Mouse (Mus musculus): ENCODE measurements around the gene Fcnb. TPM values are rescaled to one million over a fixed set of nuclear protein-coding genes. Genes with fewer than 3 reads are reported as not detected.

Fcnb gene
- total RNA-seq, 2 experiments from 2014 or later, result not detected

DNA sequence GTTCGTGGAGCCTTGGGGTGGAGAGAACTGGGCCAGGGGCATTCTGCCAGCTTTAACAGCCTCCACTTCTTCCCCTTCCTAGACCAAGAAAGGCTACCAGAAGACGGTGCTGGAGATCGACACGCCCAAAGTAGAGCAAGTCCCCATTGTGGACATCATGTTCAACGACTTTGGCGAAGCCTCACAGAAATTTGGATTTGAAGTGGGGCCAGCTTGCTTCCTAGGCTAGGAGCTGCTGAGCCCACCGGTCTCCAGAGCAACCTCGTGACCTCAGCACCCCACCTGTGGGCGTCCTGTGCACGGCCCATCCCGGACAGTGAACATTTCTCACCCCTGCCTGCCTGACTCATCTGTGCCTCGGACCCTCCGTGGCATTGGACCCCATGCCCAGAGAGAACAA, 47.9 kb downstream of the Fcnb start:
- intact Hi-C loops (cut with DNase I), result no loop called here
- DNase-seq (ENCODE audit: low spot score), result no peak

DNA sequence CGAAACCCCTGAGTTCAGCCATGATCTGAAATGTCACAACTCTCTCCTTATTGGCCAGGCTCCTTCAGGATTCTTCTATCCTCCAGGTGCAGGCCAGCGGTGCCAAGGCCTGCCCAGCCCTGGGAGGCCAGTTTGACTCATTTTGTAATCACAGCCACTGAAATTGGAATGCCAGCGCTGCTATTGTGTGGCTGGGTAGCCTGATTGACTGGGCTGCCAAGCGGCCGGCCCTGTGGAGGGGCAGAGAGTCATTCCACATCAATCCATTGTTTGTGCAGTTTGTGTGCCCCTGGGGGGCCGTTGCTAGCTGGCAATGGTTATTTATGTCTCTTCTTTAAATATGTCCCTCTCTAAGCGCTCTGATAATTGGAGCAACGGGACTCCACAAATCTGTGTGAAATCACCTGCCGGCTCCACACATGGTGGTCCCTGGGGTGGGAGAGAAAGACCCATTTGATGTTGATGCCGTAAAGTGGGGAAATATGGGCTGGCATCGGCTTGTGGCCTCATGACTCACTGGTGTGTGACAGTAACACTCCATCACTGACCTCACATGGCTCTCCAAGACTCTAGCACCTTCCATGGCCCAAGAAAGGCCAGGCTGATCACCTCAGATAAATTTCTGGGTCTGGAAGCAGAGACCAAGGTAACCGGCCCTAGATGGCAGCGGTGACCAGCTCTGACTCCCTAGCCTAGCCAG, 50.5 kb downstream of the Fcnb start:
- intact Hi-C loops (cut with DNase I), result no loop called here
- no peak for DNase-seq (ENCODE audit: low spot score)

DNA sequence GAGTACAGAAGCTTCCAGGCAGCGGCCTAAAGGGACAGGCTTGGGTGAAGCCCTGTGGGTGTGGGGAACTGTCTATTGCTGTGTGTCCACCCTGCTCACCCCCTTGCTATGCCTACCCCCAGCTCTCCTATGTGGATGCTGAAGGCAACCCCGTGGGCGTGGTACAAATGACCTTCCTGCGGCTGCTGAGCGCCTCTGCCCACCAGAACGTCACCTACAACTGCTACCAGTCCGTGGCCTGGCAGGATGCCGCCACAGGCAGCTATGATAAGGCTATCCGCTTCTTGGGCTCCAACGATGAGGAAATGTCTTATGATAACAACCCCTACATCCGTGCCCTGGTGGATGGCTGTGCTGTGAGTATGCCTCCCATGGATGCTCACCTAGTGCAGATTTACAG, 52.2 kb downstream of the Fcnb start:
- intact Hi-C loops (cut with DNase I), result no loop called here
- no peak for DNase-seq (ENCODE audit: low spot score)

- intact Hi-C loops (cut with DNase I), result no loop called here
- DNase-seq (ENCODE audit: low spot score), result no peak
Measured at GRCm38 (mm10) chr2:28031860-28032259, 52.8 kb downstream of the Fcnb start.

Other genes starting within 250 kb of the Fcnb start
- 10 to 100 TPM; 50.0 to 58.3 TPM for gene Col5a1, start 198.5 kb downstream of the Fcnb start, total RNA-seq (2021)
- gene Olfm1, start 108.1 kb upstream of the Fcnb start, total RNA-seq (2021), result 10 to 100 TPM in 1 of 2 experiments, 1 to 10 TPM in 1; 9.3 to 10.3 TPM